Mouse (Mus musculus): ENCODE measurements around the gene M1ap. TPM values are rescaled to one million over a fixed set of nuclear protein-coding genes. Genes with fewer than 3 reads are reported as not detected.

Gene M1ap
- polyA plus RNA-seq, 2 experiments from 2014 or later: 0.74 to 1.4 TPM

DNA sequence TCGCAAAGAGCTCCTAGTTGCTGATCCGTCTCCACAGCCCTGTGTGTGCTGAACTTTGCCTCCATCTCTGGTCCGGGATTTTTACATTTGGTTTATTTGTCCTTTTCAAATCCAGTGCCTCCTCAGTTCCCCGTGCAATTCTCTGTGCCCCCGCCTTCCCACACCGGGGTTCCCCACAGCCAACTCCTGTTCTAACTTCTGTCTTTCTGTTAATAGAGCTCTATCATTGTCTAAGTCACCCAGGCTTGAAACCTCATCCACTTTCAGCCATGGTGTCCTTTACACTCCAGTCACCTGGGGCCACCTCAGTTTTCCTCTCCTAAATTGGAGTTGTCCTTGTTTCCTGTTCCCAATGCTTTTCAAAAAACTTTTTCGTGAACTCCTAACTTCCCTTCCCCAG is 64.6 kb downstream of the M1ap start:
- ATAC-seq: no peak

DNA sequence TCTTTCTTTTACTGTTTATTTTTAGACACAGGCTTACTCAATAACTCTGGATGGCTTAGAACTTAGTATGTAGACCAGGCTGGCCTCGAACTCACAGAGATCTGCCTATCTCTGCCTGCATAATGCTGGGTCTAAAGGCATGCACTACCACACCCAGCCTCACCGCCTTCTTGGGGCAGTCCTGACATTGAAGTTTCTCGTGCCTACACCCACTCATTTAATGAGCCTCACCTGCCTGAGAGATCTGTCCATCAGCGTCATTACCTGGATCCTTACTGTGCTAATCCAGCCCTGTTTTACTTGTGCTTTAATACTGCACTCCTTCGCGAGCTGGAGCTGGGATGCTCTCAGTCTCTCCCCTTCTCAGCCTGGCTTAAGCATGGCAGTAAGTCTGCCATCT is 65.1 kb downstream of the M1ap start:
- no peak for ATAC-seq

DNA sequence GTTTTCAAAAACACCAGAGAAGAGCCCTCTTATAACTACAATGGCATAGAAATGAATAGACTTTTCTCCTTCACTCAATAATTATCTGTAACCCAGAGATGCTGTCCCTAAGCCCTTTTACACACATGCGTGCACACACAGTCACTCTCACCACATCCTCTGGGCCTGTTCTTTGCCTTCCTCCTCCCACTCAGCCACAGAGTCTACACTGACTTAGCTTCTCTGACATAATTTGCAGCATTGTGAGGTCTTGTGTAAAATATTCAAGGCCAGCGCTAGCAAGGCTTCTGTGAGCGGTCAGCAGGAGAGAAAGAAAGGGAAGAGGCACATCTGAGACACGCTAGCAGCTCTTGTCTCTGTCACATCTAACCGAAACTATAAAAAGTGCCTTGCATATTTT is 66.7 kb downstream of the M1ap start:
- ATAC-seq: peak; percentile 85

DNA sequence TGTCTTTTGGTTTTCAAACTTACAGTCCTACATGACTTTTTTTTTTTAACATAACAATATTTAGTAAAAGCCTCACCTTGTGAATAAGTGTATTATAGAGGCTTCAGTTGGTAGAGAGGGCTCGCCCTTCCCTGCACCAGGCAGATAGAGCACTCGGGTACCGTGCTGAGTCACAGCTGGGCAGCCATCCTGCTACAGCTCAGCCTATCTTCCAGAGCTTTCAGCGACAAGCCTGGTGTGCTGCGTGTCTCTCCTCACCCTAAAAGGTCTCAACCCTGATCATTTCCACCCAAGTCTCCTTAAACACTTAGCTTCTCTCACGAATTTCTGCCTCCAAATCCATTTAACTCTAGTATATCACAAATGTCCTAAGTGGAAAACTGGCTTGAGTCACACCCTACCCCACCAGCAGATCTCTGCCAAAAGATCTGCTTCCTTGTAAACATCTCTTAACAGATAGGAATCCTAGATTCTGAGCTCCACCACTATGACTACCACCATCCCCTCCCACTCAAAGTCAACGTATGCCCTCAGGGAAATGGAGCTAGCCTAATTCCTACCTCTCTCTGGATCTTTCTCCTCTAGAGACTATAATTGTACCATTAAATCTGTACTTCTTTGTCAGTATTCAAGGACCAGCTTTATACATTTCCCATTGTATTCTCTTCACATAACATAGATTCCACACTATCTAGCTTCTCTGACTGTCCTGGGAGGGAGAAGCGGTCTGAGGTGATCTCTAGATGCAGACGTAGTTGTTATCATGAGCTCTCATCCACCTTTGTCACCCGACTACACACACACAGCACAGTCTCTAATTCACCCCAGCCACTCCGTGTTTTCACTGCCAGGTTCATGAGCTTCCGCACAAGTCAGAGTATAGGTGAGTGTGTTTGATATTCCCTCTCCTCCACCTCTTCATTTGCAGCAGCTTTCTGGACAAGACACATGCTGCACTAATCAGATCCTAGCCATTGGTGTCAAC is 68.1 kb downstream of the M1ap start:
- ATAC-seq: no peak

DNA sequence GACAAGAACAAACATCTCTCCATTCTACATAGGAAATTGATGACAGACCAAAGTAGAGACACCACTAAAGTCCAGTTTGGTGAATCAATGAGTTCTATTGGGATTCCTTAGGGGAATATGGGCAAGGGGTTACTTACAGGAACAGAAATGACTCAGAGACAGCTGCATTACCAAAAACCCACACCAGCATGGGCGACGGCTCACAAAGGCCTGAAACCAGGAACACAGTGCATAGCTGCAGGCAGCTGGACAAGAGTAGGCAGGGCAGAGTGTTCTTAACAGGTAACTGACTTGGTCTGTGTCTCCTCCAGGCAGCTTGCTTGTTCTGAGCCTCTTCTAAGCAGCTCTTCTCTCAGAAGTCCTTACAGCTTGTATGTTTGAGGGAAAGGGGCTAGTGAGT is 69.0 kb downstream of the M1ap start:
- no peak for ATAC-seq

DNA sequence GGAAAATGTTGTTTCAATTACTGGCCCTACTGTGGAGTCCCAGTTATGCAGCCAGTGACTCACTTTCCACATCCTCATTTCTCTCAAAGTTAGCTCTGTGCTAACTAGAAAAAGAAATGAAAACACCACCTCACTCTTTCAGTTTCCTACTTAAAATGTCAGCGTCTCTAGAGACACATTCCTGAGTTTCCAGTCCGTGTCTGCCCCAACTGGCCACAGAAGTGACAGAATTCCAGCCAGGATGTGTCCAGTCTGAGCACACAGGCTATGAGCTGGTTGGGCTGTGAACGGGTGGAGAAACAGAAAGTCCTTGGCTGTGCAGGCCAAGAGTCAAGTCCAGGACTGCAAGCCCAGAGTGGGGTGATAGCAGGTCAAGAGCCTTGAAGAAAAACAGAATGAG is 70.5 kb downstream of the M1ap start:
- ATAC-seq: no peak

DNA sequence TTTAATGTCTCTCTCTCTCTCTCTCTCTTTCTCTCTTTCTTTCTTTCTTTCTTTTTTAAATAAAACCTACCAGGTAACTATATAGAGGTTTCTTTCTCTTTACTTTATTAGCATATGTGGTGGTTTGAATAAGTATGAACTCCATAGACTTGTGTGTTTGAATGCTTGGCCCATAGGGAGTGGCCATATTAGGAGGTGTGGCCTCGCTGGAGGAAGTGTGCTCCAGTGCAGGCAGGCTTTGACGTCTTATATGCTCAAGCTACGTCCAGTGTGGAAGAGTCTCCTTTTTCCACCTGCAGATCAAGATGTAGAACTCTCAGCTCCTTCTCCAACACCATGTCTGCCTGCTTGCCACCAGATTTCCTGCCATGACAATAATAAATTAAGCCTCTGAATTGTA is 72.3 kb downstream of the M1ap start:
- ATAC-seq: no peak

DNA sequence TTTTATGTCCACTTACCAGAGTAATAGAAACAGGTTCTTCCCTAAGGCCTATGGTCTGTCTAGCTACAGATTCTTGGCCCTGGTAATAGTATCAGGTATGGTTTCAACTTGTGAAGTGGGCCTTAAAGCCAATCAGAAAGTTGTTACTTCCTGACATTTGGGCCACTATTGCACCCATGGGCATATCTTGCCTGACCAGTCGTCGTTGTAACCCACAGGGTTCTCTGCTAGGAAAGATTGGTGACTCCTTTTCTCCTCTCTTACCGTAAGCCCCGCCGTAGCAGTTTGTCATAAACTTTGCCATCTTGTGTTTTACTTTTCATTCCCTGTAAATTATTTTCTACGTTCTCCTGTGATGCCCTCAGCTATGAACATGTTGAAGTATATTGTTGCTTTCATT is 73.4 kb downstream of the M1ap start:
- no peak for ATAC-seq

DNA sequence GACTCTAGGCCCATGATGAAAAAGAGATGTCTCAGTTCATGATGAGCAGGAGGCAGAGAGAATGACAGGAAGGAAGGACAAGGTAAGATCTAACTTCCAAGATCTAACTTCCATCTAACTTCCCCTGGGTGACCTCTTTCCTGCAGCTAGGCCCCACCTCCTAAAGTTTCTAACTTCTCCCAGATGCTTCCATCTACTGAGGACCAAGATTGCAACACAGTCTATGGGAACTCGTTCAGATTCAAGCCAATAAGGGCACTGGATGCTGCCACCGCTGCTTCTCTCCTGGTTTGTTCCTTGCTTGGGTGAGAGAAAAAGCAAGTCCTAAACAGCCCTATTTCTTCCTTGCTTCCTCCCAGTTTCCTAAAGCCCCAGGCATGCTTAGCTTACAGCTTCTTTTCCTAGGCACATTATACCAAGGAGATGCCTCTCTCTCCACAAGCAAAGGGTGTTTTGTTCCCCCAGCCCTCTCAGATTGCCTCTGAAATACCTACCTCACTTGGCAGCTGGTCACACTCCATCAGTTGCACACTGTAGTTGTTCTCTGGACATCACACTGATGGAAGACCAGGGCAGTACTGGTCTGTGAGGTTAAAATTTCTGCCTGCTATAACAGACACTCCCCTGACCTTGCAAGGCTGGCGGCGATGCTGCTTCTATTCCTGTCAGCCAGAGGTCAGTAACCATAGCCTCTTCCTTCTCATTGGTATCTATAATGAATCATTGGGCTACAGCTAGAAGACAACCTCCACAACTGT is 74.3 kb downstream of the M1ap start:
- ATAC-seq: no peak

DNA sequence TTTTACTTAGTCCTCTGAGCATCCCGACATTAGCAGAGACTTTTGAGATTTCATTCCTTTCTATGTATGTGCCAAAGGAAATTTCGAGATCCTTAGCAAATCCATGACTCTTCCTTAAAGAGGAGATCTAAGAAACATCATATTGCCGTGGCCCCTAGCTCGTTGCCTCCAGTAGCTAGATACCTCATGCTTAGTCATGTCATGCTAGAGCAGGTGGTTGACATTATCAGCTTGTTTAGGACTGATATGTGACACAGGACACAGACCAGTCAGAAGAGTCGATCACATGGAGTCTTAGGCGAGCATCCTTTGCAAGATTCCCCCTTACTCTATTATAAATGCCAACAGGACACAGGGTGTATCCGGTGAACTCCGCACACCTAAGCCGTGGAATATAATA is 76.3 kb downstream of the M1ap start:
- ATAC-seq: no peak

DNA sequence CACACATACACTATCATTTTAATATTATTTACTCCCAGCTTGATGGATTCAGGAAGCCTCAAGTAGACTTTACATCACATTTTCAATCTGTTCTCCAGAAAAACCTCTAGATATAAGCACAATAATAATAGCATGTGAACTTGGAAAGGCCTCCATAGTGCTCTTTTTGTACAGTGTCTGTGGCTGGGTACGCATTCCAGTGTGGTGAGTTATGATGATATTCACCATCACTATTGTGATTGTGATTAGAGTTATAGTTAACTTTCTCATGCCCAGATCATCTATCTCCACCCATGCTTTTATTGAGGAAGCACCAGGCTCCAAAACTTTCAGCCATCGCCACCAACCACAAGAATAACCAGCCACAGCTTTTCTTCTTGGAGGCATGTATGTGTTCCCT is 77.1 kb downstream of the M1ap start:
- ATAC-seq: no peak

DNA sequence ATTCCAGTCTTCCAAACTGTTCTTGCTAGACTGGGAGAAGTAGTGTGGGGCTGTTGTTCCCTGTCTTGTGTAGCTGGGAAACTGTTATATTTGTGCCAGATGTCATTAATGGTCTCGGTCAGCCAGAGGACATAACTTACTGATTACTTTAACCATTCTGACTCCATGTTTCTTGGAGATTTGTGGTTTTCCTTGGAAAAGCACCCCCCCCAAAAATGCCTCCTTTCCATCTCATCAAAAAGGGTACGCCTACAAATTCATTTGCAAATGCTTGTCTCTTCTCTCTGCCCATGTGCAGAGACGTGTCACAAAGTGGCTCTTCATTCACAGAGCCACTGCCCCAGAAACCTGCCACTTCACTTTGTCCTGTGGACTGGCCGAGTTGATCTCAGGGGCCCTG is 77.7 kb downstream of the M1ap start:
- no peak for ATAC-seq

DNA sequence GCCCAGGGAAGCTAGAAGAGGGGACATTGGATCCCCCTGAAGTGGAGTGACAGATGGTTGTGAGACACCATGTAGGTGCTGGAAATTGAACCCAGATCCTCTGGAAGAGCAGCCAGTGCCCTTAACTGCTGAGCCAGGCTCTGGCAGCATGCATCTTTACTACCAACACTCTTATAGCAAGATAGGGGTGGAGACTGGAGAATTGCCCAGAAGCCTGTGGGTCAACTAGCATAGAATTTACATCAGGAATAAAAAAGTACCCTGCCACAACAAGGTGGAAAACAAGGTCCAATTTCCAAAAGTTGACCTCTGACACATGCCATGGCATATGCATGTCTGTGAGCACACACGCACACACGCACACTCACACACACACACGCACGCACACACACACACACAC is 78.5 kb downstream of the M1ap start:
- no peak for ATAC-seq

DNA sequence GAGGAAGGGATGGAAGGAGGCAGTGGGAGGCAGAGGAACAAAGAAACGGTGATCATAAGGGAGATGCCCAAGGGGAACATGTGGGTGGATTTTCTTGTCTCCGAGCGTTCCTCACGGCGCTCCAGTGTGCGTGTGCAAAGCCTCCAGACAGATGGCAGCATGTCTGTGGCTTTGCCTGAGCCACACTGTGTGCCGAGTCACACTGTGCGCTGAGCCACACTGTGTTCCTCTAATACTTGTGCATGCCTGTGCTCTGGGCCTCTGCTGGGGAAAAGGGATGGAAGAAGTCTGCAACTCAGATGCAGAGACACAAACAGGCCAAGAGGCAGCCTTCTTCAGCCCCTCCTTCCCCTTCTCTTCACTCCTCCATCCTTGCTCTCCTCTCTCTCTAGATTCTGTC is 80.6 kb downstream of the M1ap start:
- no peak for ATAC-seq

DNA sequence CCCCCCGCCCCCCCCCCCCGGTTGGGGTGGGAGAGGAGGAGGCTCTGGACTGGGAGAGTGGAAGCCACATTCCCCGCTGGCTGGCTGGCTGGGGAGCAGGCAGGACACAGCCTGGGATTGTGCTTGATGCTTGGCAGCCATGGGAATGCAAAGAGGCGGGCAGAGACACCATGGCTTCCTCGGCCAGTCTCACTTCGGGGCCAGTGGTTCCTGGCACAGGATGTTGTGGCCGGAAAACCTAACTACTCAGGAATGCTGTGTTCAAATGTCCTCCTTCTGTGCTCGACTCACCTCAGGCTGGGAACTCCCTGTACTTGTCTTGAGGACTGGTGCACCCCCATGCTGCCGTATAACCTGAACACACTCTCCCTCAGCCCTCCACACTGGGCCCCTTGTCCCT is 81.0 kb downstream of the M1ap start:
- no peak for ATAC-seq

DNA sequence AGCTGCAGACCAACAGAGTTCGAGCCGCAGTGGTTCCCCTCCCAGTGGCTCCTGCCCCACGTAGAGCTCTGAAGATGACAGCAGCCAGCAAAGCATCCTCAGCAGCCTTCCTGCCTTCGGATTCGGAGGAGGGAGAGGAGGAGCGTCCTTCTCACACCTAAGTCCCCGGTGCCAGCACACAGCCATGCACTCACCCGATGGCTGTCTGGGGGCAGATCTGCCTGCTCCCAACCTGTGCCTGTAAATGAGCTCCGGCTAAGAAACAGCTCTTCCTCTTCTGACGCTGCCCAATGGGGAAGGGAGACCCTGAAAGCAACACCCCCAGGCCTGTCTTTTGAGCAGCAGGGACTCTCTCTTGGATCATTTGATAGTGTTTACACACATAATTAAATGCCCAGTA is 83.1 kb downstream of the M1ap start:
- ATAC-seq: no peak

DNA sequence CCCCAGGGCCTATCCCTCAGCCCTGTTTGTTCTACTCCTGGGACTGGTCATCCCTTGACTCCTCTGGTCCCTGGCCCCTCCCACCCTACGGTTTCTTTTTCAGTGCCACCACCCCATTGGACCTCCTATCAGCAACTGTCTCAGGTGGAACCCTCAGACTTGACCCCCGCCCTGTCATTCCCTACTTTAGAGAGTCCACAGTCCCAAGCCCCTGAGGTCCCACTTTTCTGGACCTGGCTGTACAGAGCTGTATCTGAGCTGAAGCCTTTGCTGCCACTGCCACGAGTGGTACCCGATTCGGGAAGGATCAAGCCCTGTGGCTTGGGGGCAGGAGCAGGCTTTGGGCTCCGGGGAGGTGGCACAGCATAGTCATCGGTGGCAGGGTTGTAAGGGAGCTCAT is 84.4 kb downstream of the M1ap start:
- no peak for ATAC-seq

DNA sequence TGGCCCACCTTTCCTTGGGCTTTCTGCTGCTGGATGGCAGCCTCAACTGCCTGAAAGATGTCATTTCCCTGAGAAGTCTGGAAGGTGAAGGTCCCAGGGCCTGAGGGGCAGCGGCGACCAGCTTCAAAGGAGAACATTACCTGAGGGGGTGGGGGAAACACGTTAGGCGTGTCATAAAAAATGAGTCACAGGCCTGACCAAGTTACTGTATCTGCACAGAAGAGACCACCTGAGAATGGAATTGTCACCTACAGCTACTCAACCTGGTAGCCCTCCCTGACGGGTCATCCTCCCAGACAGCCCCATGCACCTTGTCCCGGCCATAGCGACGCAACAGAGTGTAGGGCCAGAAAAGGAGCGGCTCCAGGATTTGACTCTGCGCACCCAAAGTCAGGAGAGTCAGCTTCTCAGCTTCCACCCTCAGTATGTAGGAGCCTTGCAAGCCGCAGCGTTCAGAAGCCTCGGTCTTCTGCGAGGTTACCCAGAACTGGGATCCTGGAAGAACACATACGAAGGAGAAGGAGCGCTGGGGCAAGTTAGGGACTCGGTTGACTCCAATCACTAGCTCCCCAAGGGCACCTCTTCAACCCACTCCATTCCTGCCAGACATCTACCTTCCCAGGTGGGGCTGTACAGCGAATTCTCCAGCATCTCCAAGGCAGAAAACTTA is 85.4 kb downstream of the M1ap start:
- ATAC-seq: no peak

DNA sequence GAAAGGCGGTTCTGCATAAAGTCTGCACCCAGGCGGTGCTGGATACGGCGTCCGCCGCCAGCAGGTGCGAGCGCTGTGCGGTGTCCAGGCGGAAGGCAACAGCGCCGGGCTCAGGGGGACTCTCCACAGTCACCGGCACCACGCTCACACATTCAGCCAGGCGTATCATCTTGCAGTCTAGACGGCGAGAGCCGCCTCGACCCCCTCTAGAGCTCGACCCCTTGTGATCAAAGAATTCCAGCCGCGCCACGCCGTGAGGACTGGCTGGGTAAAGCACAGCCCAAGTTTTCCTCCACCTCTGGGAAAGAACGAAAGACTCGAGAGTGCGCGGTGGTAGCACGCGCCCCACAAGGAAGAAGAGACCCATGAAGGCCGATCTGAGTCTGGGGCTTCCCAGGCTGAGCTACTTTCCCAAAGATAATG is 86.1 kb downstream of the M1ap start:
- ATAC-seq: peak; percentile 64

DNA sequence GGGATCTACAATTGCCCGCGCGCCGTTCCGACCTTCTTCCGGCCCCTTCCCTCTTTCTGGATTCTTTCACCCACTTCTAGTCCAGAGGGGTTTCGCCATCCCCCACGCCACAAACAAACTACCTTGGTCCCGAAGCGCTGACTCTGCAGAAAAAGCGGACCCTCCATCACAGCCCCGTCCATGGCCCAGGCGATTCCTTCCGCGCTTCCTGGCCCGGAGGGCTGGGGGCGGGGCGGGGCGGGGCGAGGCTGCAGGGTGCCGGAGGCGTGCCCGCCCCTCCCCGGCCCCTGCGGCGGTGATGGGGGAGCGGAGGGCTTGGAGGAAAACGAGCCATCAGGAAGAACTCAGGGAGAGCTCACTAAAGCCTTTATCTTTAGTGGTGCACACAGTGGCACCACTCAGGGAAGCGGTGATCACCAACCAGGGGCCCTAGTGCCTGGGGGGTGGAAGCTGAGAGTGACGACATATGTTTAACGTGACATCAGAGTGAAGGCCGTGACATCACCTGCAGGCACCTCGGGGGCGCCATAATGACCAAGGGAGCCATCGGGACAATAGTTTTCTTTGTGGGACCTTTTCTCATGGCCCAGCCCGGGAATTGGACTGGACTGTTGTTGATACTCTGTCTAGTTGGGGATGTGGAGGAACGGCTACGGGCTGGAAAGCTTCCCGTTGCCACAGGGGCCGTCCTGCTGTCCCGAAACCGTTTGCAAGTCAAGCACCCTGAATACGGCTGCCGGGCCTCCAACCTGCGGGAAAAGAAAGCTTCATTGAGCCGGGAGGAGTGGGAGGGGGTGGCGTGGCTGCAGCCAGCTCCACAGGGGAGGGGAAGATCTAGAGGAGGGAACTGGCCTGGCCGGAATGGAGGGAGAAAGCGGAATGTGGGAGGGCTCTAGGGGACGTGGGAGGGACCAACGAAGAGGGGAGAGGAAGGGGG is 86.8 kb downstream of the M1ap start, which contains the start of the genes Dok1 and Loxl3:
Dok1 (minus strand) TSS at position 223 of the 937 bp plus-strand sequence.
Loxl3 (plus strand) TSS at position 925 of the 937 bp plus-strand sequence.
- peak; percentile 66 for ATAC-seq

DNA sequence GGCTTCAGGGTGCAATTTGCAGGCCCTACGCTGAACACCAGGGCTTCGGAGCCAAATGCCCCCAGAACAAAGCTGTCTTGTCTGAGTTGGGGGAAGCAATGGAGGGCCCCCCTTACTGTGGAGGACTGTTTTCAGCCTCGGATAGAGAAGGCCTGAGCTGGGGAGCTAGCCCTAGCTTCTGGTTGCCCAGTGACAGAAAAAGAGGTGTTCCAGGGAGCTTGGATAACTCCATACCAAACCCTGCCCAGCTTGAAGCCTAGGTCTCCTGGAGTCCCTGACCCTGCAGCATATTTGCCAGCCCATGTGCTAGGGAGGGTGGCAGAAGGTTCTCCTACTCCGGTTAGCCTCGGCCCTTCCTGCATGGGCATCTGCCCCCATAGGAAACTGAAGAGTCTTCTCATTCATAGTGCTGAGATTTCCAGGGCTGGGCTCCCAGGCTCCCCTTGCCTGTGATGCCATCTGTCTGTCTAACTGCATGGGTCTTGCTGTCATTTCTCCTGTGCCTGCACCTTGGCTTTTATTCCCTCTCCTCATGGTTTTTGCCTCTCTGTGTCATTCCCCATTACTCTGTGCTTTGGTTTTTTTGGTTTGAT is 87.9 kb downstream of the M1ap start:
- ATAC-seq: no peak

DNA sequence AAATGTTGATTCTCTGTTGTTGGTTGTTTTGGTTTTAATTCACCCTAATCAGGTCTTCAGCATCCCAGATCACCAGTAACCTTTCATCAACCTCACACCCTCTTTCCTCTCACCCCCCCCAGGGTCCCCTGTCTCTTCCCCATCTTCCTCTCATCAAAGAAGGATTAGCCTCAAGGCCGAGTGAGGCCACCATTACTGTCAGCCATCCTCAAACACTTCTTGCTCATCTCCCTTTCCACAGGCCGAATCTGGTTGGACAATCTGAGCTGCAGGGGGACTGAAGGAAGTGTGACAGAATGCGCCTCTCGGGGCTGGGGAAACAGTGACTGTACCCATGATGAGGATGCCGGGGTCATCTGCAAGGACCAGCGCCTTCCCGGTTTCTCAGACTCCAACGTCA is 90.5 kb downstream of the M1ap start:
- ATAC-seq: no peak

Data from activated CD4-positive, CD25-positive, alpha-beta regulatory T cell, adult 4 months (primary cell).